Mouse (Mus musculus) kidney, adult 2 months (tissue): ENCODE data around the gene Nus1. TPM values are rescaled to one million over a fixed set of nuclear protein-coding genes. Genes with fewer than 3 reads are reported as not detected.

Source experiments
- DNase-seq: peaks from one replicate; pipeline ENCODE4 v3.0.0; 2021
- H3K27ac ChIP-seq: fragments of 200-500 bp; 2 replicates; pipeline ENCODE4 v1.5.1; 2012; ENCODE audit warnings: low read depth, low read length, control low read depth, inconsistent platforms; ENCODE audit not compliant: insufficient read depth
- H3K27me3 ChIP-seq: fragments of 200-500 bp; replicated peaks from 2 replicates; pipeline ENCODE4 v1.6.1; 2012; ENCODE audit warnings: mild to moderate bottlenecking, moderate library complexity, low read length, inconsistent platforms; ENCODE audit not compliant: control insufficient read depth, insufficient read depth
- H3K36me3 ChIP-seq: fragments of 200-500 bp; 2 replicates; pipeline ENCODE4 v1.6.1; 2012; ENCODE audit warnings: mild to moderate bottlenecking, moderate library complexity, low read length, inconsistent platforms; ENCODE audit not compliant: control insufficient read depth, insufficient read depth
- H3K4me1 ChIP-seq: fragments of 200-500 bp; 2 replicates; pipeline ENCODE4 v1.6.1; 2011; ENCODE audit warnings: low read length; ENCODE audit not compliant: control insufficient read depth, insufficient read depth
- H3K4me3 ChIP-seq: fragments of 200-500 bp; 2 replicates; pipeline ENCODE4 v1.5.1; 2011; ENCODE audit warnings: mild to moderate bottlenecking, low read depth, low read length, control low read depth; ENCODE audit not compliant: insufficient read depth
- CTCF ChIP-seq: fragments of 200-500 bp; conservative IDR thresholded peaks from 2 replicates; pipeline ENCODE4 v1.5.1; 2011; ENCODE audit warnings: low read depth, mild to moderate bottlenecking, control low read depth, low read length, moderate library complexity, mixed read lengths; ENCODE audit not compliant: insufficient read depth, insufficient read length
- POLR2A ChIP-seq: fragments of 200-500 bp; IDR thresholded peaks from one replicate; pipeline ENCODE4 v1.6.1; 2011; ENCODE audit warnings: low read depth, low read length, control low read depth
- WGBS: fragments of 180-500 bp; shearing (Covaris S2); methylation state at CpG from one replicate; pipeline ENCODE4 v1.1.7; 2018; 5-methylcytosine and 5-hydroxymethylcytosine counted together
- polyA plus RNA-seq: library from polyadenylated mRNA; depleted of rRNA; stranded (reverse); fragments of >200 nt; gene quantifications from 2 replicates; pipeline ENCODE4 v1.2.3, GENCODE M21; 2012

Gene Nus1
- polyA plus RNA-seq, 1 experiment, result 65.4 TPM

DNA sequence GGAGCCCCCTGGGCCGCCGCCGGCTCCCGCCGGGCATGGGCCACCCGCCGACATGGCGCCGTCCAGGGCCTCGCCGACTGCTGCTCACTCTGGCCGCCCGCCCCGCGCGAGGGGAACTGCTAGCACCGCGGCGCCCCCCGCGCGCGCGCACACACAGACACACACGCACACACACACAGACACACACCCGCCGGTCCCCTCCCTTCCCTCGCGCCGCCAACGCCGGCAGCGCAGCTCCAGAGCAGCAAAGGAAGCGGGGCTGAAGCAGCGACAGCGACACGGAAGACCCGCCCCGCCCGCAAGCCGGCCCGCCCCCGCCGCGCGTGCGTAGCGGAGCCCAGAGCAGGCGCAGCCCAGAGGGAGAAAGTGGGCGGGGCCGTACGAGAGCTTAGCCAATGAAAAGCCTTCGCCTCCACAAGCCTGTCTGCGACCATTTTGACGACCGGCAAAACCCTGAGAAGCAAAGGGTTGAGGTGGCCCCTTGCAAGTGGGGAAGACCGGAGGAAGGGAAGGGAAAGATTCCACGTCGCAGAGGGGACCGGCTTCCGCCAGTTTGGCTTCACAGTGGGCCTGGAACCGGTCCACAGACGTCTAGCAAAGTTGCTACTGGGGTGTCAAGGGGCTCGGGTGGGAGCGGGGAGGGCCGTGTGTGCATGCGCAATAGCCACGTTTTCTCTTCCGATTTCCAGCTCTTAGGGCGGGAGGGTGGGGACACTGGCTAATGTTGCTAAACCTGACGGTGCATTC lies 35.3 kb upstream of the Nus1 start, which contains the start of gene Gopc:
Gopc (minus strand) TSS at position 280 of the 747 bp plus-strand sequence.
- H3K27ac ChIP-seq, result peak within 1 kb of the TSS; percentile 99
- H3K27me3 ChIP-seq, result no peaks in the 10 kb centered on the region
- no peaks in the 10 kb centered on the region for H3K36me3 ChIP-seq
- peak; percentile 56 for TF ChIP-seq POLR2A
- TF ChIP-seq CTCF, result no peak
- DNase-seq, result peak; percentile 99
- peaks cover 14% of the 10 kb centered on the region for H3K4me1 ChIP-seq
- under 1% methylated on average over 71 of the region's 71 CpGs for WGBS
- H3K4me3 ChIP-seq, result peak within 1 kb of the TSS; percentile 98

DNA sequence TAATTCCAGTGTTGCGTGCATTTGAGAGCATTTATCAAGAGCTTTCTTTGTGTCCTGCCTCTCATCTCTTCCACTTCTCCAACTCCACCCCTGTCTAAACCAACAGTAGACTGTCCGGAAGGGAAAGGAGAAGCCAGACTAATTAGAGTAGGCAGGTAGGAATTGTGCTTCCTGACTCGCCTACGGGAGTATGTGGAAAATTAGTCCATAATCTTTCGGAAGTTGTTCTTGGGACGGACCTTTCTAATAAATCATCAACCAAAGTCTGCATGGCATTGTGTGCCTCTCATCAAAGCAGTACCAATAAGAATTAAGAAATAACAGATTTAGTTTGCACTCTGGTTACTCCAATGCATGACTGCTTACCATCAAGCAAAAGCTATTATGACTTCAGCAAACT lies 34.3 kb upstream of the Nus1 start:
- Histone ChIP-seq H3K4me3 (peak overlapping the region; percentile 98), H3K36me3 (no peaks in the 10 kb centered on the region), H3K4me1 (peaks cover 11% of the 10 kb centered on the region), H3K27me3 (no peaks in the 10 kb centered on the region), H3K27ac (peak overlapping the region; percentile 92)
- TF ChIP-seq POLR2A, result no peak
- TF ChIP-seq CTCF, result no peak
- WGBS, result 27% methylated on average over 6 of the region's 6 CpGs
- DNase-seq, result peak; percentile 61

DNA sequence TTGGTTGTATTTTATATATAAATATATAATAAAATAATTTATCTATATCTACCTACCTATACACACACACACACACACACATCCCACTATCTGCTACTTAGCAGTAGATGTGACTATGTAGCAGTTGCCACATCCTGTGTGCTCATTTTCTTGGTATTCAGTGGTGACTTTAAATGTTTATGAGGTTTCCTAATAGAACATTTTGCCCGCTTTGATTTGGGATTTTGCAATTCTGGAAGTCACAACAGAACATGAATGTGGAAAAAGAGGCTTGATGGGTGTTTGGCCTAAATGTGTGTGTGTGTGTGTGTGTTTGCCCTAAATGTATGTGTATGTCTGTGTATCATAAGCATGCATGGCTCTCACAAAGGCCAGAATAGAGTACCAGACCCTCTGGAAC lies 33.8 kb upstream of the Nus1 start:
- no peak for DNase-seq
- peaks cover 11% of the 10 kb centered on the region for H3K4me1 ChIP-seq
- WGBS, result 91% methylated on average over 1 of the region's 1 CpGs
- no peaks in the 10 kb centered on the region for H3K36me3 ChIP-seq
- H3K4me3 ChIP-seq, result no peak overlapping the region
- H3K27ac ChIP-seq, result no peak overlapping the region
- TF ChIP-seq POLR2A (no peak), CTCF (no peak)
- no peaks in the 10 kb centered on the region for H3K27me3 ChIP-seq

DNA sequence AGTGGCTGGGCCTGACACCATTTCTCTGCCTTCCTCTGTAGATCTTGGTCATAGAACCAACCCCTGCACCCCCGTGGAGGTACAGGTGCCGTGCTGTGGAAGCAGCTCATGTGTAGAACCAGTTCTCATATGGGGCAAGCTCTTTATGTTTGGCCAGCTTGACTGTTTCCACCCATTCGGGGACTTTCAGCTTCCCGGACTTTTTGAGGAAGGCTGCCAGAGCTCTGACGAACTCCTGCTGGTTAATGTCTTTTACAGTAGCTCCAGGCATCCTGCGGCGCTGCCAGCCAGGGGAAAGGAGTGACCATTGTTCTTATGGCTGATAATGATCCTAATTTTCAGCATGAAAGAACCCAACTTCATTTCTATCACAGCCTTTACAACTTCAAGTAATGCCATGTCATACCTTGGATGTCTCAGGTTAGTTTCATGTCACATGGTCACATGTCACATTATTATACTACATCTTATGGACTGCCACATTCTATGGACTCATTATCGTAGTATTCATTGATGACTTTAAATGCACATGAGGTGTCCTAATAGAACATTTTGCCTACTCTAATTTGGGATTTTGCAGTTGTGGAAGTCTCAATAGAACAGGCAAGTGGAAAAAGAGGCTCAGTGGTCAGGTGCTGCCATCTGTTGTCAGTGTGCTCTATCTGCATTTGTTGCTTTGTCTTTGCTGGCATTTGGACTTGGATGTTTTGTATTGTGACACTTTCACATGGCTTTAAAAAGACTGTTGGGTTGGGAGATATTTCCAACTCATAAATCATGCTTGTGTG lies 32.3 kb upstream of the Nus1 start:
- 39% methylated on average over 8 of the region's 8 CpGs for WGBS
- peaks cover 14% of the 10 kb centered on the region for H3K4me1 ChIP-seq
- TF ChIP-seq POLR2A (no peak), CTCF (peak; percentile 84)
- peak; percentile 77 for DNase-seq
- no peaks in the 10 kb centered on the region for H3K36me3 ChIP-seq
- H3K27ac ChIP-seq, result no peak overlapping the region
- no peaks in the 10 kb centered on the region for H3K27me3 ChIP-seq
- no peak overlapping the region for H3K4me3 ChIP-seq

DNA sequence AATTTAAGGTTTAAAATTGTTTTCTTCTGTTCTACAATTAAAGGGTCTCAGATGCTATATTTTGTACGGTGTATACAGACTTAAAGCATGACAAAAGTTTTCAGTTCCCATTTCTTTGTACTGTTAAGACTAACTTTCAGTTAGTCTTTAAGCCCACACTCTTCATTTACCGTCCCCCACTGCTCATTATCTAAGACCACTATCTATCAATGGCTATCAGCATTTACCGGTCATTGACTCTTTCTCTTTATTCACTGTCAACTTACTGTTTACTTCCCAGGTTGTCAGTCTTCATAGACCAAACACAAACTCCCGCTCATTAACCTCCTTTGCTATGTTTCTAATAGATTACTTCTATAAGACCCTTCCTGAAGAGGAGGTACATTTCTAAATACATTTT lies 30.2 kb upstream of the Nus1 start:
- Histone ChIP-seq H3K27me3 (no peaks in the 10 kb centered on the region), H3K27ac (no peak overlapping the region), H3K36me3 (no peaks in the 10 kb centered on the region), H3K4me1 (peaks cover 14% of the 10 kb centered on the region), H3K4me3 (no peak overlapping the region)
- DNase-seq, result no peak
- 85% methylated on average over 4 of the region's 4 CpGs for WGBS
- TF ChIP-seq CTCF, result no peak
- TF ChIP-seq POLR2A, result no peak

DNA sequence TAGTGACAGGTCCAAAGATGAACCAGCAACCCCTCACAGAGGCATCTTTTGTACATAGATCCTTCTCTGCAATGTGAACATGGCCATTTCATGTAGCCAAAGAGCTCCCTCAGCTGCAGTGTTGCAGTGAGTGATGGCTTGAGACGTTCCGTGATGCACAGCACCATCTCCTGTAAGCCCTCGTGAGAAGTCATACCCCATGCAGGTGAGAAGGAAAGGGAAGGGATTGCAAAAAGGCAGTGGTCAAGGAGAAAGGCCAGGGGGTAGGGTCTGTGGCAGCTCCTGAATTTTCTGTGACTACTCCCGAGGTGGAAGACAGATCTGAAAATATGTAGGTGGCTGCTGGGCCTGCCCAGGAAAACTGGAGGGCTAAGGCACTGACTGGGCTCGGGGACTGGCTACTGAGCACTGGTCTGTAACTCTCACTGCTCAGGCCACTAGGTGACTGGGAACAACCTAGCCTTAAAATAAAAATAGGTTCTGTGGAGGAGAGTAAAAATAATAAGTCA lies 28.4 kb upstream of the Nus1 start, which contains the start of gene Nepn:
Nepn (plus strand) TSS at position 51 of the 509 bp plus-strand sequence.
- no peaks in the 10 kb centered on the region for H3K27me3 ChIP-seq
- no peaks in the 10 kb centered on the region for H3K36me3 ChIP-seq
- peaks cover 9% of the 10 kb centered on the region; the same call in 1 of the 2 replicates for H3K4me1 ChIP-seq
- WGBS, result 58% methylated on average over 5 of the region's 5 CpGs
- H3K27ac ChIP-seq, result peak within 1 kb of the TSS; percentile 54
- no peak for TF ChIP-seq POLR2A
- no peak for TF ChIP-seq CTCF
- H3K4me3 ChIP-seq, result peak within 1 kb of the TSS; percentile 40; the same call in 1 of the 2 replicates
- DNase-seq, result no peak

DNA sequence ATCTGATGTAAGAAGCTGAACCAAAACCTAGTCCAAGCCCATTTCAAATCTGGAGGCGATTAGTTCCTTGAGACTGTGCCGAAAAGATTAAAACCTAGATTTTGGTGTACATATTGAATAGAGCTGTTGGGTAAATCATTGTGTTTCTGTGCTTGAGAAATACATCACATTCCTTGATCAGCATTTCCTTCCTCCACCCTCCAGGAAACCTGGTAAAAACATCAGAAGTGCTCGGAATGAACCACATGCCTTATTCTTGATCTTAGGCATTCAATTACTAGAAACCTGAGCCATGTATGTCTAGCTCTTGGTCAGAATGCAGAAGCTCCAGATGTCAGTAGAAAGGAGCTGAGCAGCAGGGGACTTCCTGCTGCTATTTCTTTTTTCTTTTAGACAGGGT lies 27.9 kb upstream of the Nus1 start:
- peak overlapping the region; percentile 54 for H3K27ac ChIP-seq
- H3K27me3 ChIP-seq, result no peaks in the 10 kb centered on the region
- H3K4me1 ChIP-seq, result peaks cover 9% of the 10 kb centered on the region; the same call in 1 of the 2 replicates
- no peak for TF ChIP-seq CTCF
- TF ChIP-seq POLR2A, result no peak
- 40% methylated on average over 3 of the region's 3 CpGs for WGBS
- H3K36me3 ChIP-seq, result no peaks in the 10 kb centered on the region
- no peak for DNase-seq
- H3K4me3 ChIP-seq, result no peak overlapping the region
